Mouse (Mus musculus) G1E (cell line): ENCODE results near the gene Mtmr14. TPM values are rescaled to one million over a fixed set of nuclear protein-coding genes. Genes with fewer than 3 reads are reported as not detected.

ENCODE experiments used
- ATAC-seq: 2 replicates; pipeline ENCODE4 v1.8.0; 2016; ENCODE audit warnings: mild to moderate bottlenecking; ENCODE audit not compliant: insufficient number of reproducible peaks, poor library complexity, low FRiP score, severe bottlenecking; ENCODE audit errors: extremely low read depth
- DNase-seq: peaks from one replicate; pipeline ENCODE4 v3.0.0; 2012; ENCODE audit warnings: low spot score
- H3K27me3 ChIP-seq: 2 replicates; pipeline ENCODE4 v1.6.1; 2012; ENCODE audit warnings: mild to moderate bottlenecking, low read length, inconsistent platforms; ENCODE audit not compliant: insufficient read depth
- H3K36me3 ChIP-seq: replicated peaks from 2 replicates; pipeline ENCODE3; 2012; ENCODE audit warnings: mild to moderate bottlenecking, inconsistent platforms
- H3K4me1 ChIP-seq: 2 replicates; pipeline ENCODE4 v1.6.1; 2012; ENCODE audit warnings: low read depth, low read length, inconsistent platforms, mixed read lengths; ENCODE audit not compliant: insufficient read depth
- H3K4me3 ChIP-seq: 2 replicates; pipeline ENCODE4 v1.5.1; 2012; ENCODE audit warnings: low read depth, mild to moderate bottlenecking, inconsistent platforms, low read length, moderate library complexity, mixed read lengths
- H3K9me3 ChIP-seq: replicated peaks from 2 replicates; pipeline ENCODE4 v1.6.1; 2012; ENCODE audit warnings: inconsistent platforms
- CTCF ChIP-seq: IDR thresholded peaks from 2 replicates; pipeline ENCODE4 v1.5.1; 2012; ENCODE audit warnings: low read depth, low read length, inconsistent platforms, mixed read lengths
- GATA1 ChIP-seq: IDR thresholded peaks from 2 replicates; pipeline ENCODE4 v1.6.1; 2012; ENCODE audit warnings: borderline replicate concordance, low read length, inconsistent platforms, mixed read lengths
- GATA2 ChIP-seq: IDR thresholded peaks from 2 replicates; pipeline ENCODE4 v1.6.1; 2012; ENCODE audit warnings: low read depth, low read length, inconsistent platforms, borderline replicate concordance
- POLR2AphosphoS5 ChIP-seq: IDR thresholded peaks from 2 replicates; pipeline ENCODE4 v1.6.1; 2012; ENCODE audit warnings: low read depth, low read length, inconsistent platforms; ENCODE audit not compliant: insufficient replicate concordance
- TAL1 ChIP-seq: conservative IDR thresholded peaks from 2 replicates; pipeline ENCODE4 v1.6.1; 2012; ENCODE audit warnings: low read depth, low read length, inconsistent platforms, mixed read lengths
- polyA plus RNA-seq: library from polyadenylated mRNA; stranded (reverse); fragments of >175 nt; gene quantifications from 2 replicates; pipeline ENCODE4 v1.2.3, GENCODE M21; 2012
- total RNA-seq, 2 experiments: library from RNA; stranded (forward) in 1 of 2; stranded (reverse) in 1 of 2; fragments of 200-1000 nt in 1 of 2; fragments of >200 nt in 1 of 2; fragmentation: Nextera tagmentation in 1 of 2; gene quantifications; 2 replicates each; pipeline ENCODE4 v1.2.3; 2014 to 2017

Mtmr14 gene
- total and polyA plus RNA-seq, 3 experiments, result 21.1 to 43.2 (median 30.6) TPM

GRCm38 (mm10) chr6:113308141-113308540 is 70.5 kb downstream of the Mtmr14 start:
- Histone ChIP-seq H3K4me1 (peaks cover 47% of the 10 kb centered on the region), H3K36me3 (peaks cover 43% of the 10 kb centered on the region), H3K27me3 (peaks cover 4% of the 10 kb centered on the region; the same call in 1 of the 2 replicates), H3K4me3 (peak overlapping the region; percentile 84), H3K9me3 (no peaks in the 10 kb centered on the region)
- DNase-seq (peak; percentile 27), ATAC-seq (no peak)
- TF ChIP-seq TAL1 (no peak), CTCF (no peak), GATA2 (no peak), GATA1 (no peak), POLR2AphosphoS5 (no peak)

GRCm38 (mm10) chr6:113315972-113316371 is 78.3 kb downstream of the Mtmr14 start:
- no peaks in the 10 kb centered on the region for H3K27me3 ChIP-seq
- peaks cover 98% of the 10 kb centered on the region for H3K36me3 ChIP-seq
- ATAC-seq (no peak), DNase-seq (no peak)
- TF ChIP-seq GATA1, result no peak
- no peak for TF ChIP-seq CTCF
- no peak for TF ChIP-seq GATA2
- TF ChIP-seq POLR2AphosphoS5, result no peak
- no peak for TF ChIP-seq TAL1
- no peak overlapping the region for H3K4me3 ChIP-seq
- peaks cover 19% of the 10 kb centered on the region for H3K4me1 ChIP-seq
- H3K9me3 ChIP-seq, result no peaks in the 10 kb centered on the region

GRCm38 (mm10) chr6:113326533-113327315 is 89.1 kb downstream of the Mtmr14 start, which contains the start of gene Ogg1:
Ogg1 (plus strand) TSS chr6:113326972.
- TF ChIP-seq GATA1, result no peak
- no peak for TF ChIP-seq TAL1
- 0 out of 2 replicates have a peak, but pooled peaks have one; percentile 68 for TF ChIP-seq POLR2AphosphoS5
- Histone ChIP-seq H3K4me1 (peaks cover 36% of the 10 kb centered on the region), H3K27me3 (no peaks in the 10 kb centered on the region), H3K9me3 (no peaks in the 10 kb centered on the region), H3K36me3 (peaks cover 74% of the 10 kb centered on the region), H3K4me3 (peak within 1 kb of the TSS; percentile 73)
- peak; percentile 94 for ATAC-seq
- DNase-seq, result peak; percentile 99

- no peak for TF ChIP-seq TAL1
- TF ChIP-seq GATA1, result no peak
- no peak for TF ChIP-seq CTCF
- TF ChIP-seq POLR2AphosphoS5, result no peak
- no peak for TF ChIP-seq GATA2
- H3K4me3 ChIP-seq, result no peak overlapping the region
- ATAC-seq, result no peak
- peaks cover 36% of the 10 kb centered on the region for H3K4me1 ChIP-seq
- no peaks in the 10 kb centered on the region for H3K27me3 ChIP-seq
- peaks cover 71% of the 10 kb centered on the region for H3K36me3 ChIP-seq
- DNase-seq, result no peak
- H3K9me3 ChIP-seq, result no peaks in the 10 kb centered on the region
Observed at GRCm38 (mm10) chr6:113329396-113329795, 91.8 kb downstream of the Mtmr14 start.

GRCm38 (mm10) chr6:113330547-113330946 is 92.9 kb downstream of the Mtmr14 start:
- H3K4me3 ChIP-seq, result no peak overlapping the region
- ATAC-seq, result peak; percentile 37
- no peaks in the 10 kb centered on the region for H3K9me3 ChIP-seq
- H3K4me1 ChIP-seq, result peaks cover 33% of the 10 kb centered on the region
- TF ChIP-seq CTCF, result no peak
- TF ChIP-seq GATA1, result no peak
- no peak for TF ChIP-seq GATA2
- TF ChIP-seq TAL1, result no peak
- no peak for TF ChIP-seq POLR2AphosphoS5
- H3K36me3 ChIP-seq, result peaks cover 72% of the 10 kb centered on the region
- peak; percentile 60 for DNase-seq
- no peaks in the 10 kb centered on the region for H3K27me3 ChIP-seq

Other genes starting within 250 kb of the Mtmr14 start
- 127 and 145 TPM in 2 replicates for gene Thumpd3, start 191.6 kb upstream of the Mtmr14 start, total RNA-seq (2014; fragmentation: Nextera tagmentation)
- 89.2 and 95.1 TPM in 2 replicates for gene Thumpd3, start 191.6 kb upstream of the Mtmr14 start, total RNA-seq (2017)
- 6.7 and 7.5 TPM in 2 replicates for gene Thumpd3, start 191.6 kb upstream of the Mtmr14 start, polyA plus RNA-seq
- gene Setd5, start 160.5 kb upstream of the Mtmr14 start, total RNA-seq (2014; fragmentation: Nextera tagmentation), result 262 and 272 TPM in 2 replicates
- 89.2 and 95.0 TPM in 2 replicates for gene Setd5, start 160.5 kb upstream of the Mtmr14 start, total RNA-seq (2017)
- 131 and 154 TPM in 2 replicates for gene Setd5, start 160.5 kb upstream of the Mtmr14 start, polyA plus RNA-seq
- not detected in 2 replicates for gene Lhfpl4, start 42.5 kb upstream of the Mtmr14 start, total RNA-seq (2014; fragmentation: Nextera tagmentation)
- 0.05 and 0.29 TPM in 2 replicates for gene Lhfpl4, start 42.5 kb upstream of the Mtmr14 start, total RNA-seq (2017)
- not detected in 2 replicates for gene Lhfpl4, start 42.5 kb upstream of the Mtmr14 start, polyA plus RNA-seq
- gene Cpne9, start 44.5 kb downstream of the Mtmr14 start, total RNA-seq (2014; fragmentation: Nextera tagmentation), result 0.24 TPM in 1 of 2 replicates, not detected in the other
- gene Cpne9, start 44.5 kb downstream of the Mtmr14 start, total RNA-seq (2017), result 0.11 TPM in 1 of 2 replicates, not detected in the other
- 0.04 TPM in 1 of 2 replicates, not detected in the other for gene Cpne9, start 44.5 kb downstream of the Mtmr14 start, polyA plus RNA-seq
- 46.5 and 56.0 TPM in 2 replicates for gene Brpf1, start 69.3 kb downstream of the Mtmr14 start, total RNA-seq (2014; fragmentation: Nextera tagmentation)
- 26.5 and 26.9 TPM in 2 replicates for gene Brpf1, start 69.3 kb downstream of the Mtmr14 start, total RNA-seq (2017)
- 37.9 and 40.6 TPM in 2 replicates for gene Brpf1, start 69.3 kb downstream of the Mtmr14 start, polyA plus RNA-seq
- gene Ogg1, start 89.1 kb downstream of the Mtmr14 start, total RNA-seq (2014; fragmentation: Nextera tagmentation), result 30.4 and 56.3 TPM in 2 replicates
- gene Ogg1, start 89.1 kb downstream of the Mtmr14 start, total RNA-seq (2017), result 10.9 and 11.5 TPM in 2 replicates
- 10.4 and 11.3 TPM in 2 replicates for gene Ogg1, start 89.1 kb downstream of the Mtmr14 start, polyA plus RNA-seq
- 0.98 TPM in 1 of 2 replicates, not detected in the other for gene Camk1, start 106.1 kb downstream of the Mtmr14 start, total RNA-seq (2014; fragmentation: Nextera tagmentation)
- gene Camk1, start 106.1 kb downstream of the Mtmr14 start, total RNA-seq (2017), result 0.82 and 1.2 TPM in 2 replicates
- gene Camk1, start 106.1 kb downstream of the Mtmr14 start, polyA plus RNA-seq, result 0.07 and 0.10 TPM in 2 replicates
- gene Tada3, start 140.0 kb downstream of the Mtmr14 start, total RNA-seq (2014; fragmentation: Nextera tagmentation), result 33.2 and 35.2 TPM in 2 replicates
- gene Tada3, start 140.0 kb downstream of the Mtmr14 start, total RNA-seq (2017), result 15.7 and 18.2 TPM in 2 replicates
- gene Tada3, start 140.0 kb downstream of the Mtmr14 start, polyA plus RNA-seq, result 65.3 and 88.5 TPM in 2 replicates
- gene Arpc4, start 140.3 kb downstream of the Mtmr14 start, total RNA-seq (2014; fragmentation: Nextera tagmentation), result 69.7 and 96.4 TPM in 2 replicates
- gene Arpc4, start 140.3 kb downstream of the Mtmr14 start, total RNA-seq (2017), result 263 and 271 TPM in 2 replicates
- gene Arpc4, start 140.3 kb downstream of the Mtmr14 start, polyA plus RNA-seq, result 247 and 264 TPM in 2 replicates
- 43.3 and 47.6 TPM in 2 replicates for gene Ttll3, start 151.4 kb downstream of the Mtmr14 start, total RNA-seq (2014; fragmentation: Nextera tagmentation)
- 20.5 and 22.7 TPM in 2 replicates for gene Ttll3, start 151.4 kb downstream of the Mtmr14 start, total RNA-seq (2017)
- gene Ttll3, start 151.4 kb downstream of the Mtmr14 start, polyA plus RNA-seq, result 10.2 and 15.1 TPM in 2 replicates
- gene Rpusd3, start 181.5 kb downstream of the Mtmr14 start, total RNA-seq (2014; fragmentation: Nextera tagmentation), result 8.7 and 20.2 TPM in 2 replicates
- gene Rpusd3, start 181.5 kb downstream of the Mtmr14 start, total RNA-seq (2017), result 7.7 and 8.5 TPM in 2 replicates
- gene Rpusd3, start 181.5 kb downstream of the Mtmr14 start, polyA plus RNA-seq, result 113 TPM in 2 replicates
- not detected in 2 replicates for gene Cidec, start 197.9 kb downstream of the Mtmr14 start, total RNA-seq (2014; fragmentation: Nextera tagmentation)
- gene Cidec, start 197.9 kb downstream of the Mtmr14 start, total RNA-seq (2017), result 0.06 and 0.27 TPM in 2 replicates
- not detected in 2 replicates for gene Cidec, start 197.9 kb downstream of the Mtmr14 start, polyA plus RNA-seq
- gene Jagn1, start 204.7 kb downstream of the Mtmr14 start, total RNA-seq (2014; fragmentation: Nextera tagmentation), result 19.4 and 21.7 TPM in 2 replicates
- 12.9 and 14.0 TPM in 2 replicates for gene Jagn1, start 204.7 kb downstream of the Mtmr14 start, total RNA-seq (2017)
- gene Jagn1, start 204.7 kb downstream of the Mtmr14 start, polyA plus RNA-seq, result 5.6 and 6.3 TPM in 2 replicates
- gene Il17re, start 220.6 kb downstream of the Mtmr14 start, total RNA-seq (2014; fragmentation: Nextera tagmentation), result not detected in 2 replicates
- 0.17 and 0.22 TPM in 2 replicates for gene Il17re, start 220.6 kb downstream of the Mtmr14 start, total RNA-seq (2017)
- gene Il17re, start 220.6 kb downstream of the Mtmr14 start, polyA plus RNA-seq, result not detected in 2 replicates
- not detected in 2 replicates for gene Il17rc, start 233.6 kb downstream of the Mtmr14 start, total RNA-seq (2014; fragmentation: Nextera tagmentation)
- not detected in 2 replicates for gene Il17rc, start 233.6 kb downstream of the Mtmr14 start, total RNA-seq (2017)
- 0.07 and 0.17 TPM in 2 replicates for gene Il17rc, start 233.6 kb downstream of the Mtmr14 start, polyA plus RNA-seq
- gene Creld1, start 245.5 kb downstream of the Mtmr14 start, total RNA-seq (2014; fragmentation: Nextera tagmentation), result 8.5 and 9.9 TPM in 2 replicates
- 5.8 and 7.4 TPM in 2 replicates for gene Creld1, start 245.5 kb downstream of the Mtmr14 start, total RNA-seq (2017)
- gene Creld1, start 245.5 kb downstream of the Mtmr14 start, polyA plus RNA-seq, result 17.3 and 19.8 TPM in 2 replicates